Mouse (Mus musculus) hindbrain, embryonic 14.5 days (tissue): ENCODE results near the gene Crebbp. TPM values are rescaled to one million over a fixed set of nuclear protein-coding genes. Genes with fewer than 3 reads are reported as not detected.
"Not testable (repeated sequence)": the region's sequence is repeated elsewhere in the genome, so short reads cannot be mapped to it uniquely, and the experiment has no call there.

Source experiments
- ATAC-seq: fragments of 200-750 bp; cut with Nextera tagmentation; 2 replicates; pipeline ENCODE4 v1.8.0; 2017; ENCODE audit warnings: moderate number of reproducible peaks, mild to moderate bottlenecking, moderate TSS enrichment, moderate library complexity; ENCODE audit not compliant: low FRiP score
- DNase-seq: peaks from one replicate; pipeline ENCODE4 v3.0.0-alpha.2; 2015; ENCODE audit warnings: low spot score
- H3K27ac ChIP-seq: fragments of 300-500 bp; sonication (generic); 2 replicates; pipeline ENCODE4 v1.5.1; 2014; ENCODE audit warnings: mild to moderate bottlenecking, moderate library complexity
- H3K27me3 ChIP-seq: fragments of 300-500 bp; sonication (generic); 2 replicates; pipeline ENCODE4 v1.6.1; 2014; ENCODE audit warnings: mild to moderate bottlenecking, low read length, mixed read lengths; ENCODE audit not compliant: control insufficient read depth, insufficient read depth
- H3K36me3 ChIP-seq: fragments of 300-500 bp; sonication (generic); replicated peaks from 2 replicates; pipeline ENCODE4 v1.6.1; 2014; ENCODE audit not compliant: control insufficient read depth, insufficient read depth
- H3K4me1 ChIP-seq: fragments of 300-500 bp; sonication (generic); replicated peaks from 2 replicates; pipeline ENCODE4 v1.6.1; 2014; ENCODE audit warnings: antibody characterized with exemption, low read length, mixed read lengths; ENCODE audit not compliant: control insufficient read depth, insufficient read depth
- H3K4me2 ChIP-seq: fragments of 300-500 bp; sonication (generic); replicated peaks from 2 replicates; pipeline ENCODE4 v1.6.1; 2014; ENCODE audit warnings: mild to moderate bottlenecking, moderate library complexity
- H3K4me3 ChIP-seq: fragments of 300-500 bp; sonication (generic); replicated peaks from 2 replicates; pipeline ENCODE4 v1.5.1; 2014; ENCODE audit warnings: mild to moderate bottlenecking, low read length
- H3K9ac ChIP-seq: fragments of 300-500 bp; sonication (generic); 2 replicates; pipeline ENCODE4 v1.6.1; 2014
- H3K9me3 ChIP-seq: fragments of 300-500 bp; sonication (generic); 2 replicates; pipeline ENCODE4 v1.6.1; 2016; ENCODE audit warnings: low read length; ENCODE audit not compliant: control insufficient read depth
- WGBS: fragments of 180-500 bp; shearing (Covaris S2); extraction: QIAGEN DNeasy Blood & Tissue Kit; methylation state at CpG from one replicate; pipeline ENCODE4 v1.1.7; 2014; 5-methylcytosine and 5-hydroxymethylcytosine counted together
- polyA plus RNA-seq: library from polyadenylated mRNA; unstranded; fragments of >200 nt; fragmentation: Nextera tagmentation; extraction: Ambion mirVana; gene quantifications from 2 replicates; pipeline ENCODE4 v1.2.1, GENCODE M21; 2014

Crebbp gene
- polyA plus RNA-seq, 1 experiment from 2014 or later, result 45.7 TPM

- H3K27ac ChIP-seq, result no peak overlapping the region
- no peaks in the 10 kb centered on the region for H3K4me1 ChIP-seq
- H3K9me3 ChIP-seq, result no peaks in the 10 kb centered on the region
- 100% methylated on average over 1 of the region's 1 CpGs for WGBS
- no peaks in the 10 kb centered on the region for H3K27me3 ChIP-seq
- H3K36me3 ChIP-seq, result peaks cover 88% of the 10 kb centered on the region
- ATAC-seq (no peak), DNase-seq (no peak)
- no peak overlapping the region for H3K4me3 ChIP-seq
- H3K4me2 ChIP-seq, result no peak overlapping the region
- H3K9ac ChIP-seq, result no peak overlapping the region
Measured at GRCm38 (mm10) chr16:4097521-4097920, 116.3 kb downstream of the Crebbp start.

DNA sequence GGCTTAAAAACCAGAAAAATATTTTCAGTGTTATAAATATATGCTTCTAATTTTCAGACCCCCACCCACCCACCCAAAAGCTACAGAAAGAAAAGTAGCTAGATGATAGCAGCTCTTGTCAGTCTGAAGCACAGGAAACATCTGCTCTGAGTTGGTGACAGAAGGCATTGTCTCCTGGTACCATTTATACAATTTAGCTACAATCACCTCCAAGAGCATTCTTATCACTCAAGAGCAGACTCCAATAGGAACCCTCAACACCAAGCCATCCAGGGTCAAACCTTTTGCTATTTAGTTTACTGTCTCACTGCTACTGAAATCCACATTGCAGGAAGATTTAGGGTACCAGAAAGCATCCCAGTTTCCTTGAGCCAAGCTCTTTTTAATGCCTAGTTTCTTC, 116.9 kb downstream of the Crebbp start:
- no peak overlapping the region for H3K27ac ChIP-seq
- no peaks in the 10 kb centered on the region for H3K27me3 ChIP-seq
- H3K4me2 ChIP-seq, result no peak overlapping the region
- H3K9me3 ChIP-seq, result no peaks in the 10 kb centered on the region
- ATAC-seq (no peak), DNase-seq (no peak)
- no peak overlapping the region for H3K4me3 ChIP-seq
- no peak overlapping the region for H3K9ac ChIP-seq
- H3K4me1 ChIP-seq, result no peaks in the 10 kb centered on the region
- peaks cover 92% of the 10 kb centered on the region for H3K36me3 ChIP-seq

GRCm38 (mm10) chr16:4096141-4096540, 117.7 kb downstream of the Crebbp start:
- Histone ChIP-seq H3K36me3 (peaks cover 92% of the 10 kb centered on the region), H3K9ac (no peak overlapping the region), H3K27me3 (no peaks in the 10 kb centered on the region), H3K4me2 (no peak overlapping the region), H3K9me3 (no peaks in the 10 kb centered on the region), H3K4me1 (no peaks in the 10 kb centered on the region), H3K27ac (no peak overlapping the region), H3K4me3 (no peak overlapping the region)
- no peak for DNase-seq
- no peak for ATAC-seq
- WGBS, result 97% methylated on average over 3 of the region's 3 CpGs

GRCm38 (mm10) chr16:4087214-4087913, 126.4 kb downstream of the Crebbp start:
- no peak for ATAC-seq
- Histone ChIP-seq H3K27ac (no peak overlapping the region), H3K27me3 (no peaks in the 10 kb centered on the region), H3K4me3 (no peak overlapping the region), H3K4me1 (no peaks in the 10 kb centered on the region), H3K9ac (no peak overlapping the region), H3K36me3 (peaks cover 94% of the 10 kb centered on the region), H3K9me3 (no peaks in the 10 kb centered on the region), H3K4me2 (no peak overlapping the region)
- WGBS, result 92% methylated on average over 8 of the region's 8 CpGs
- DNase-seq, result no peak

GRCm38 (mm10) chr16:4085851-4086387, 127.9 kb downstream of the Crebbp start:
- Histone ChIP-seq H3K9ac (no peak overlapping the region), H3K9me3 (no peaks in the 10 kb centered on the region), H3K4me1 (no peaks in the 10 kb centered on the region), H3K36me3 (peaks cover 84% of the 10 kb centered on the region), H3K4me3 (no peak overlapping the region), H3K27ac (no peak overlapping the region), H3K27me3 (no peaks in the 10 kb centered on the region), H3K4me2 (no peak overlapping the region)
- no peak for DNase-seq
- no peak for ATAC-seq
- WGBS, result 95% methylated on average over 9 of the region's 9 CpGs

- H3K4me2 ChIP-seq, result no peak overlapping the region
- WGBS, result 97% methylated on average over 7 of the region's 7 CpGs
- H3K27ac ChIP-seq, result no peak overlapping the region
- H3K27me3 ChIP-seq, result no peaks in the 10 kb centered on the region
- DNase-seq (no peak), ATAC-seq (no peak)
- H3K4me3 ChIP-seq, result no peak overlapping the region
- peaks cover 75% of the 10 kb centered on the region for H3K36me3 ChIP-seq
- H3K9ac ChIP-seq, result no peak overlapping the region
- no peaks in the 10 kb centered on the region for H3K9me3 ChIP-seq
- H3K4me1 ChIP-seq, result no peaks in the 10 kb centered on the region
Measured at GRCm38 (mm10) chr16:4085051-4085450, 128.7 kb downstream of the Crebbp start.

- not testable (repeated sequence) for H3K9ac ChIP-seq, H3K27ac ChIP-seq, H3K9me3 ChIP-seq, H3K27me3 ChIP-seq, ATAC-seq, DNase-seq, H3K4me2 ChIP-seq, H3K4me3 ChIP-seq, H3K4me1 ChIP-seq
- H3K36me3 ChIP-seq, result peaks cover 31% of the 10 kb centered on the region
- 83% methylated on average over 3 of the region's 3 CpGs for WGBS
Measured at GRCm38 (mm10) chr16:4080419-4080818, 133.4 kb downstream of the Crebbp start.

GRCm38 (mm10) chr16:4079656-4080055, 134.1 kb downstream of the Crebbp start:
- Histone ChIP-seq H3K4me1 (peaks cover 5% of the 10 kb centered on the region; the same call in 1 of the 2 replicates), H3K4me2 (no peak overlapping the region), H3K9me3 (no peaks in the 10 kb centered on the region), H3K27ac (no peak overlapping the region), H3K27me3 (no peaks in the 10 kb centered on the region), H3K4me3 (no peak overlapping the region), H3K36me3 (peaks cover 23% of the 10 kb centered on the region), H3K9ac (no peak overlapping the region)
- ATAC-seq (no peak), DNase-seq (no peak)
- WGBS, result 82% methylated on average over 1 of the region's 1 CpGs

GRCm38 (mm10) chr16:4078302-4078701, 135.5 kb downstream of the Crebbp start:
- not testable (repeated sequence) for H3K9me3 ChIP-seq, DNase-seq, H3K4me1 ChIP-seq, H3K27me3 ChIP-seq, ATAC-seq
- Histone ChIP-seq H3K4me2 (peak overlapping the region; percentile 78), H3K27ac (peak overlapping the region; percentile 90), H3K36me3 (peaks cover 10% of the 10 kb centered on the region), H3K9ac (0 out of 2 replicates have a peak overlapping the region, but pooled peaks have one; percentile 84), H3K4me3 (peak overlapping the region; percentile 90)
- WGBS, result 68% methylated on average over 10 of the region's 10 CpGs
